Mouse (Mus musculus) brown adipose tissue, adult 24 weeks (tissue): ENCODE data around the gene Pcnx. TPM values are rescaled to one million over a fixed set of nuclear protein-coding genes. Genes with fewer than 3 reads are reported as not detected.

ENCODE experiments used
- H3K27ac ChIP-seq: fragments of 200-500 bp; replicated peaks from 2 replicates; pipeline ENCODE4 v1.5.1; 2012; ENCODE audit warnings: low read depth, mild to moderate bottlenecking, low read length
- H3K4me1 ChIP-seq: fragments of 200-500 bp; 2 replicates; pipeline ENCODE4 v1.6.1; 2012; ENCODE audit warnings: low read length, mixed read lengths; ENCODE audit not compliant: control insufficient read depth, insufficient read depth, insufficient read length
- H3K4me3 ChIP-seq: fragments of 200-500 bp; 2 replicates; pipeline ENCODE4 v1.5.1; 2012; ENCODE audit warnings: low read depth, mild to moderate bottlenecking, low read length, moderate library complexity; ENCODE audit not compliant: insufficient read depth
- polyA plus RNA-seq: library from polyadenylated mRNA; stranded (reverse); fragments of >200 nt; gene quantifications from 2 replicates; pipeline ENCODE4 v1.2.4, GENCODE M21; 2012; ENCODE audit not compliant: missing spikeins, insufficient read depth, insufficient read length

Pcnx gene
- polyA plus RNA-seq, 1 experiment: 21.4 TPM

DNA sequence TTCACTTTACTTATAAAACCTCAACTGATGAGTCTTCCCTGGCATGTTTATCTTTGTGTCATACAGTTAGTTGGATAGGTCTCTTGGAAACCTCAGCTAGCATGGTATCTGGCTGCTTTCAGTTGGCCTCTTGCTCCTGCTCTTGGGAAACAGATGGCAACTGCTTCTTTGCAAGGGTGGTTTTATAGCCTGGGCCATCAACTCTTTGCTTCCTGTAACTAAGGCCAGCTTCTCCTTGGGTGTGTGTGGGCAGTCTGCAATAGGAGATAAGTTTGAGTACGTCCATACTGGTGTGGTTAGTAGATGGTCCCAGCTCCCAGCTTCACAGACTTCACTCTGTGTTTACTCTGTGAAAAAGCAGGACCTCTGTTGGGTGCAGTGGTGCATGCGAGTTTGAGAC lies 46.0 kb downstream of the Pcnx start:
- H3K4me3 ChIP-seq: no peak overlapping the region
- H3K27ac ChIP-seq: no peak overlapping the region
- H3K4me1 ChIP-seq: peaks cover 3% of the 10 kb centered on the region; the same call in 1 of the 2 replicates

DNA sequence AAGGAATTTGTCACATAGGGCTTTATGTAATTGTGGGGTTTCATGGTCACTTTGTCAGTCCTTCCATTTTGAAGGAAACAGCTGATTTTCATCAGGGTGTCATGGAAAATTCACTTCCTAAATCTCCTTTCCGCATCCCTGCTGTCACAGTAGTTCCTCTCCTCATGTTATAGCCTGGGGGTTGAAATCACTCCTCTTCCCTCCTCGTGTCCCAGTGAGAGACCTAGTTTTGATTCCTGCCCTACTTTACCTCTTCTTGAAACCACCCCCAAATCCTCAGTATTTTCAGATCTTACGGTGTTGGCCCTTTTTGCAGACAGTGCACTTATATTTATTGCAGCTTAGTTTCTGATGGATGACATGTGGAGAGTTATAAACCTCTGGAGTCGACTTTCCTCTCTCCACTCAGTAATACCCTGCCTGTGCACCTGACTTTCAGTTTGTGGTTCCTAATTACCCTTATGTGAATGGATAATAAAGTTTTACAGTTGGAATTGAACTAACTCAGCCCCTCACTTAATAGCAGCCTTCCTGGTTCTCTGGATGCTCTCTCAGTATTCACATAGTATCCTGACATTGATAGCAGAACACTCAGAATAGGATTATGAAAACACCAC lies 48.0 kb downstream of the Pcnx start:
- no peak overlapping the region for H3K4me3 ChIP-seq
- H3K4me1 ChIP-seq: peaks cover 3% of the 10 kb centered on the region; the same call in 1 of the 2 replicates
- no peak overlapping the region for H3K27ac ChIP-seq

DNA sequence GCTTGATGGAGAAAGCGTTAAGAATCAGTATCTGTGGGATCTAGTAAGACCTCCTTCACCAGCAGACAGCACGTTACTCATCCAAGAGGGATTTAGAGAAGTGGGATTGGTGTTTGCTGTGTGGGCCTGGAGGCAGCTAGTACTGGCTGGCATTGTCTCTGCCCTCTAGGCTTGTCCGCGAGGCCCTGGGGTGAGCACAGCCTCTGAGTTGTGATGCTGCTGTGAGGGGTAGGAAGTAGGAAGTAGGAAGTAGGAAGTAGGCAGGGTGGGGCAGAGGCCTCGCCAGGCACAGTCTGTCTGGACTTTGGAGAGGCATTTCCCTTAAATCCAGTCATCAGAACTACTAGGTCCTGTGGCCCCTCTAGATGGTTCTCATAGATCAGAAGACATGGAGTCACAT lies 50.6 kb downstream of the Pcnx start:
- H3K27ac ChIP-seq: no peak overlapping the region
- 0 out of 2 replicates have a peak, but pooled peaks cover 3% of the 10 kb centered on the region for H3K4me1 ChIP-seq
- no peak overlapping the region for H3K4me3 ChIP-seq

DNA sequence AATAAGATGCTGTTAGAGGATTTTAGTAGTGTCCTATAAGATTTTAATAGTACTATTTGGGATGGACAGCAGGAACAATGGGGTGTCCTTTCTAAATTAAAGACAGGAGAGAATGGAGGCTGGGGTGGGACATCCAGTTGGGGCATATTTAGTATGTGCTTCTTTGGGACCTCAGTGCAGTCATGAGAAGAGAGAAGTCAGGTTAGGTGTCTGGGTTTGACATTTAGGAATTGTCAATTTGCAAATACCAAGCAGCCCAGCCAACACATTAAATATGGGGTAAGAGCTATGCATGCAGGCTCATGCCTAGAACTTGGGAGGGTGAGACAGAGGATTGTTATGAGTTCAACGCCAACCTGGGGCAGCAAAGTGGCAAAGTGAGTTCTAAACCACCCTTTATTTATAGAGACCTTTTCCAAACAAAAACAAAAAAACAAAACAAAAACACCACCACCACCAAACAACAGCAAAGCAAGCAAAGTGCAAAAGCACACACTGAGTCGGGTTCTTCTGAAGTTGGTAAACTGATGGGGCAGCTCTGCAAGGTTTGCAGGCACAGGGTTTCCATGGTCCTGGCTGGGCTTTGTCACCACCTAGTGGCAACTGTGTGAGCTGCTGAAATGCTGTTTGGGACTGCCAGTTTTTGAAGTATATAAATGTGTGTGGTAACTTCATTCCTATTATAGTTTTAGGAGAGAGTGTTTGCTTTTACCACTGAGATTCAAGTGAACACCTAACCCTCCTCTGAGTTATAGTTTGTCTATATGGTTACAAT lies 55.5 kb downstream of the Pcnx start:
- H3K4me3 ChIP-seq: no peak overlapping the region
- H3K4me1 ChIP-seq: peaks cover 7% of the 10 kb centered on the region
- H3K27ac ChIP-seq: no peak overlapping the region

DNA sequence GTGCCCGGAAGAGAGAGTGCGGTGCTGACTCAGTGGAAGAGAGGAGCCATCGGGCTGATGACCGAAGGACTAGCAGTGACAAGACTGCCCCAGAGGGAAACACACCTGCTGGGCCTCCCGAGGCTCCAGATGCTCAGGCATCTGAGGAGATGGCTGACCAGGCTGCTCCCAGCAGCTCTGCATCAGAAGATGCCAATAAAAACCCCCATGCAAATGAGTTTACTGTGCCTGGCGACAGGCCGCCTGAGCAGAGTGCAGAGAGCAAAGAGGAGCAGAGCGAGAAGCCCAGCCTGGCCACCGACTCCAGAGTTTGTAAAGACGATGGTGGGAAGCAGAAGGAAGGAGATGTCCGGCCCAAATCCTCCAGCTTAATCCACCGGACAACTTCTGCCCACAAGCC lies 58.5 kb downstream of the Pcnx start:
- no peak overlapping the region for H3K4me3 ChIP-seq
- peaks cover 4% of the 10 kb centered on the region for H3K4me1 ChIP-seq
- H3K27ac ChIP-seq: no peak overlapping the region

DNA sequence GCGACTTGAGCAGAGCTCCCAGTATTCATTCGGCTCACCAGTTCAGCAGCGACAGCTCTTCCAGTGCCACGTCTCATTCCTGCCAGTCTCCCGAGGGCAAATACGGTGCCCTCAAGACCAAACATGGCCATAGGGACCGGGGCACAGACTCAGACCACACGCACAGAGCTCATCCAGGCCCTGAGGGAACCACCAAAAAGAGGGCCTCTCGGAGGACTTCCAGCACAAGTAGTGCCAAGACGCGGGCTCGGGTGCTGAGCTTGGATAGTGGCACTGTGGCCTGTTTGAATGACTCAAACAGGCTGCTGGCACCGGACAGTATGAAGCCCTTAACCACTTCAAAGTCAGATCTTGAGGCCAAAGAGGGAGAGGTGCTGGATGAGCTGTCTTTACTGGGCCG lies 59.1 kb downstream of the Pcnx start:
- Histone ChIP-seq H3K4me1 (peaks cover 4% of the 10 kb centered on the region), H3K27ac (no peak overlapping the region), H3K4me3 (no peak overlapping the region)

DNA sequence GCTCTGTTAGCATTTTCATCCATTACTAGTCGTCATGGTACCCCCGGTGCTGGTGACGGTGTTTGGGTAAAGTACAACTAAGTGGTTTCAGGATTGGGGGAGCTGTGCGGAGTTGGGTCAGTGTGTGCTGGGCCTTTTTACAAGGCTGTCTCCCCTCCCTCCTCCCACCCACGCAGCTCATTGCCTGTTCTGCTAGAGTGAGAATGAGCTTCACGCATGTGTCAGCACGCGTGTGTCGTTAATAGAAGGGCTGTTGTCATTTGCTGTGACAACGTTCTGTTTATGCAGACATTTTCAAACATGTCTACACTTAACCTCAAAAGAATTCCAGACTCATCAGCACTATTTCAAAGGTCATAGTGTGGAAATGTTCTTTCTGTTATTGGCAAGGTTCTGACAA lies 60.2 kb downstream of the Pcnx start:
- no peak overlapping the region for H3K4me3 ChIP-seq
- no peak overlapping the region; the same call in 1 of the 2 replicates for H3K27ac ChIP-seq
- peaks cover 4% of the 10 kb centered on the region for H3K4me1 ChIP-seq

DNA sequence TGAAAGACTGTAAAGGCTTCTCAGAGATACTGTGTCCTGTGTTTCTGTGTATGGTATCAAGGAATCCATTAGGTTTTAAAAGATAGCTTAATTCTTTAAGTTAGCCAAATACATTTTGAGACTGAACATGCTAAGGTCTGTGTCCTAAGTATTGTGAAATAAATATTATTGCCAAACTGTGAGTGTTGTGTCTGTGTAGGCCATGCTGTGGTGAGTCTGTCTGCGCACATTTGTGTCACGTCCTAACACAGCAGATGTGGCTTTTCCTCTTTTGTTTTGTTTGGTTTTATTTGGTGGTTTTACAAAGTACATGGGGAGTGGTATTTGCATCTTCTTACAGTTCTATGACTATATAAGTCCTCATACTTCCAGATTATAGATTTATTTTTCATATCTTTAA lies 60.8 kb downstream of the Pcnx start:
- Histone ChIP-seq H3K4me3 (no peak overlapping the region), H3K27ac (no peak overlapping the region), H3K4me1 (peaks cover 7% of the 10 kb centered on the region)

DNA sequence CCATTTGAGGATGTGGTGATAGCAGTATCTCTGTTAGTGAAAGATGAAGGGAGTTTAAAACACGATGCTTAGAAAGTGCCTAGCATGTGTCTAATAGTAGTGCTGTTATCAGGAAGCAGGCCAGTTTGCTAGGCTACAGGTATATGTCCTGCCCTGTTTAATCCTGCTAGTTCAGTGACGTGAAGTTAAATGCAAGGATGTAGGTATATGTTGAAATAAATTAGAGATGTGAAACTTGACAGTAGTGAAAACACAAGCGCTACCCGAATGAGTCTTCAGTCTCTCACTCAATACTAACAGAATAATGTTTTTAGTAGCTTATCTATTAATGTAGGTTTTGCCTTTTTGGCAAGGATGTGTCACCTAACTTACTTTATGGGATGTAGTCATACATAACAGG lies 62.0 kb downstream of the Pcnx start:
- Histone ChIP-seq H3K27ac (no peak overlapping the region), H3K4me3 (no peak overlapping the region), H3K4me1 (peaks cover 7% of the 10 kb centered on the region)

DNA sequence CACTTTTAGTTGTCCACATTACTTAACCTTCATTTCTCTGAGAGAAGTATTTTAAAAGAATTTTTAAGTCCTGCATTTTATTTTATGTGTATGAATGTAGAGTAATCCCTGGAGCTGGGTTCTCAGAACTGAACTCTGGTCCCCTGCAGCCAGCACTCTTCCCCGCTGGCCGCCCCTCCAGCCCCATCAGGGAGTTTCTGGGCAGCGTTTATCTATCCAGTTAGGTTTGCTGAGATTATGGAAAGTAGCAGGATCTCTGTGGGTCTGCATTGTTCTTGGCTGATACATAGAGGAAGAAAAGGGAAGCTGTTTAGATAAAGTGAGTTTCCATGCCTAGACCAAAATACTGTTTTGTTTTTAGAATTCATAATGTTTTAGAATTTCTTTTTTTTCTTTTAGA lies 63.0 kb downstream of the Pcnx start:
- Histone ChIP-seq H3K4me1 (peaks cover 7% of the 10 kb centered on the region), H3K27ac (no peak overlapping the region), H3K4me3 (no peak overlapping the region)

DNA sequence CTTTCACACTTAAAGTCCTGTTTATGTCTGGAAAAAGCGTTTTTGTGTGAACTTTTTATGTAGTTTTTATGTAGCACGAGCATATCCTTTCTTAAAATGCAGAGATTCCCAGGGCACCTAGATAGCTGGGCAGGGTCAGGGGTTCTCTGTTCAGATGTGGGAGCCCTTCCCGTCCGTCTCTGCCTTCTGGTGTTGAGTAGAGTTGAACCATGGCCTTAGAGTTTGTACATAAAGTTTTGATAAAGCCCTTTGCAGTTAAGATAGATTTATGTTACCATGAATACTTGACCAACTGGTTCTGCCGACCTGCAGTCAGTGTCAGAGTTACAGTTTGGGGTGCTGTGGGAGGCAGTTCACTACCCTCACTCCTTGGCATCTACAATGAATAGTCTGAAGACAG lies 67.3 kb downstream of the Pcnx start:
- H3K4me1 ChIP-seq: peaks cover 3% of the 10 kb centered on the region
- no peak overlapping the region for H3K27ac ChIP-seq
- H3K4me3 ChIP-seq: no peak overlapping the region

DNA sequence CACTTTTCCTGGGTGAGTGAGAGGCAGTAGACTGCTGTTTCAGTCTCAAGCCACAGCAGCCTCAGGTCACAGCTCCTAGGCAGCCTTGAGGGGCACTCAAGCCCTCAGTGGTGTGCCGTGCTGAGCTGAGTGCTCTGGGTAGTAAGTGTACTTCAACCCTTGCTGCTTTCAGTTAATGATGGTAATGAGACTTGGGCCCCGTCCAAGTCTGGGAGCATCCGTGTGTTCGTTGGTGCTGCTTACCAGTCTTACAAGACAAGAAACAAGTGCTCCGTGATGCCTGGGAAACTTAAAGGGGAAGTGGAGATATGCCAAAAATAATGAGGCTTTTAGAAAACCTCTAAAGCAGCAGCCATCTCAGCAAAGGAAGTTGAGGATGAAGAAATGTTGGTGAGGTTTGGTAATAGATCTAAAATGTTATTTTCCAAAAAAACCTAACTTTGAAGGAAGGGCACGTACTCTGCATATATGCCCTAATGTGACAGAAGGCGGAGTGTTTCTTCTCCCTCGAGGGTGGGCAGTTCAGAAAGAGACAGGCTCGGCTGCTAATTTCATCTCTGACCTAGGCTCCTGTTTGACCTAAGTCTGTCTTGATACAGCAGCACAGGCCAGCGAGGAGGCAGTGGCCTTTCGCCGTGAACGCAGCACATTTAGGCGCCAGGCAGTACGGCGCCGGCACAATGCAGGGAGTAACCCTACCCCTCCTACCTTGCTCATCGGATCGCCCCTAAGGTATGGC lies 68.0 kb downstream of the Pcnx start:
- no peak overlapping the region for H3K4me3 ChIP-seq
- H3K27ac ChIP-seq: no peak overlapping the region
- H3K4me1 ChIP-seq: peaks cover 3% of the 10 kb centered on the region

DNA sequence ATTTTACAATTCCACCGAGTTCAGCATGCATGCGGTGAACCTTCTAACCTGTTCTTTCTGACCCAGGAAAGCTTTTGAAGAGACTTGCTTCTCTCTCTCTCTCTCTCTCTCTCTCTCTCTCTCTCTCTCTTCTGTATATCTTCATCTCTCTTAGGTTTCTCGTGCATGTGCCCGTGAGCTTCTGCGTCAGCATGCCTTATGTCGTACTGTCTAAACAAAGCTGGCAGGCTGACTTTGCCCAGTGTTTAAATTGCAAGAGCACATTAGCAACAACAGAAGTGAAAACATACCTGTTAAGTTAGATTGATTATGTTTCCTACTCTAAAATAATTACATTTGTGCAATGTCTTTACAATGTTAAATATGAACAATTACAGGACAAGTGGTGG lies 68.6 kb downstream of the Pcnx start:
- no peak overlapping the region for H3K27ac ChIP-seq
- no peak overlapping the region for H3K4me3 ChIP-seq

DNA sequence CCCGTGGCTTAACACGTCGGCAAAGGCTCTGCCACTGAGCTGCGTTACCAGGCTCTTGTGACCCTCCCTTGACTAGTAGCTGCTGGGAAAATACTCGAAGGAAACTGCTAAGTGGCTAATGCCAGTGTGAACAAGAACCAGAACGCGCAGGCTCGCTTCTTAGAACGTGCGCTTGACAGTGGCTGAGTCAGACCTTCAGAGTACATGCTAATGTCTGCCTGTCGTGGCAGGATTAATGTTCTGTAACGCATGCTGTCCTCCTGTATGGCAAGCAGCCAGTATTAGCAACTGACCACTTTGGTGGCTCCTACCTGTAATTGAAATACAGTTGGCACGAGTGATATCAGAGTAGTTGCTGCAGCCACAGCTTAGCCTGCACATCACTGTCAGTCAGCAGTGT lies 72.2 kb downstream of the Pcnx start:
- Histone ChIP-seq H3K27ac (no peak overlapping the region), H3K4me3 (no peak overlapping the region), H3K4me1 (peaks cover 3% of the 10 kb centered on the region)

More for the DNA sequence above, 68.6 kb downstream of the Pcnx start:
- H3K4me1 ChIP-seq: peaks cover 3% of the 10 kb centered on the region

DNA sequence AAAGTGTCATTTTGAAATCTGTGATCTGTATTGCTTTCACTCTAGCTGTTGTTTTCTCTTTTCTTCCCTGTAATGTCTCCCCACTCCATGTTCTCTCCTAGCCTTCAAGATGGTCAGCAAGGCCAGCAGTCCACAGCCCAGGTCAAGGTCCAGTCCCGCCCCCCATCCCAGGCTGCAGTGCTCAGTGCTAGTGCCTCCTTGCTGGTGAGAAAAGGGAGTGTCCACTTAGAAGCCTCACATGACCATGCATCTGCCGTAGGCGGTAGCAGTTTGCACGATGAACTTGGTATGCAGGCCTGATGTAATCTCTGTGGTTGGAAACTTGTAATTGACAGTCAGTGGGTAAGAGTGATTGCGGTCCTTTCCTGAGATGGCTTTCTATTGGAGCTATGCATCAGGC lies 73.6 kb downstream of the Pcnx start:
- Histone ChIP-seq H3K27ac (no peak overlapping the region), H3K4me1 (peaks cover 3% of the 10 kb centered on the region), H3K4me3 (no peak overlapping the region)
